Mouse (Mus musculus): Measurements from ENCODE around the gene Map4.

DNA sequence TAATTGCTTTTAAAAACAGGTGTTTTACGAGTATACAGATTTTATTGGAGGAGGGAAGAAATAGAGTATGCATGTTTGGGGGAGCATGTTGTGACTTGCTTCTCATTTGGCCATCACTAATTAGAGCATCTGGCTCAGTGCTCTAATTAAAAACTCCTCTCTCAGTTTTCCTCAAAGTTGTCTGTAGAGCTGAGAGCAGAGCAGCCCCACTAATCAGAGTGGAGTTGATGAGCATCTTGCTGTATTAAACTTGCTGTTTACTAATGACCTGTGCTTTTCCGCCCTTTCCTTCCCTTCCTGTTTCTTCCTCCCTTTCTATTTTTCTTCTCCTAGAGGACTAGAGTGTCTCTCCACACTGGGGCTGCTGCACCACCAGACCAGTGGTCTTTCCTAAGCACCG lies 71.2 kb downstream of the Map4 start:
- no peak for TF ChIP-seq CTCF (conservative IDR thresholded peaks at IDR 0.05; ENCODE audit: insufficient read depth, insufficient read length, low read depth, low read length)
- no peak for TF ChIP-seq POLR2A (IDR thresholded peaks at IDR 0.05; ENCODE audit: low read depth, low read length)

Data from kidney, adult 2 months (tissue).